Mouse (Mus musculus) layer of hippocampus, postnatal 36 days (tissue): ENCODE measurements around the gene Elovl1. TPM values are rescaled to one million over a fixed set of nuclear protein-coding genes. Genes with fewer than 3 reads are reported as not detected.

Experiments
- DNase-seq, 2 experiments: peaks; one replicate each; pipeline ENCODE4 v3.0.0; 2022
- total RNA-seq, 2 experiments: library from RNA; stranded (reverse); gene quantifications; 2 replicates each; pipeline ENCODE4 v1.2.3; 2021

Elovl1 gene
- total RNA-seq, result 10 to 100 TPM; 26.4 to 28.5 TPM

DNA sequence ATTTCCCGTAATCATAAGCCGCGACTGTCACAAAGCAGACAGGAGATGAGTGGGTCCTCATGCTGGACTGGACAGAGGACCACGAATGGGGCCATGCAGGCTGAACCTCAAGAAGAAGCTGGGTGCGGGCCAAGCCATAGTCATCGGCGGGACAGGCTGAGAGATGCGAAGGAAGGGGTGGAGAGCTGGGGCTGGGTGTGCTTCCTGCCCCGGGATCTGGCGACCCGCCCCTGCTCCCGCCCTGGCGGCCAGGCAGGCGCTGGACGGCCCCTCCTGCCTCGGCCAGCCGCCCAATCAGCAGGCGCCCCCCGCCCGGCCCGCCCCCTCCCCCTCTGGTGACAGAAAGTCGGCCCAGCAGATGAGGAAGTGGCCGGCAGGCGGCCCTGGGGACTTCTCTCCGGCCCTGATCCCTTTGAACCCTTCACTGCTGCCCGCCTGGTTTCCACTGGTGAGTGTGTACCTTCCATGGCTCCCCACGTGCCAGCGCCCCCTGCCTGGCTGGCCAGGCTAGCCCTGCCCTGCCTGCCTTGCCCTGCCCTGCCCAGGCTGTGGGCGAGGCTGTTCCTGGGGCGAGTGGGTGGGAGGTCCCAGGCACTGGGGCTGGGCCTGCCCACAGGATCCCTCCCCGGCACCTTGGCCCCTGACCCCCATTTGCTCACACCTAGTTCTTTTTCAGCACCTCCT is at the start of gene Elovl1:
Elovl1 (plus strand) TSS at position 326 of the 684 bp plus-strand sequence.
- DNase-seq, result peak; percentile 67 to 80

DNA sequence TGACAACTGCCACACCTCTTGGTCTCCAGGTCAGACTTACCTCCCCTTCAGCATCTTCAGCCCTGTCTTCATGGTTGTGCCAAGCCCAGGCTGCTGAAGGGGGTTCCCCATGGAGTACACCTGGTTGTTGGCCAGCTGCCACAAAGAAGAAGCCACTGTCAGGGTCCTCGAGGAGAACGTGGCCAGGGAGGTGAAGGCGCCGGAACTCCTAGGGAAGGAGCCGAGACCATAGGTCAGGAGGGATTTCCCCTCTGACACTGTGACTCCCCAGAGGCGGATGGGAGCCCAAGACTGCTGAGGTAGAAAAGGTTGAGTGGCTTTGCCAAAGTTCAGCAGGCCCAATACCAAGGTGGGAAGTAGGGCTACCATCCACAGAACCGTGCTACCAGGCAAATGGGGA is 44.6 kb upstream of the Elovl1 start:
- DNase-seq, result no peak

GRCm38 (mm10) chr4:118387316-118387715 is 40.6 kb upstream of the Elovl1 start:
- no peak for DNase-seq

DNA sequence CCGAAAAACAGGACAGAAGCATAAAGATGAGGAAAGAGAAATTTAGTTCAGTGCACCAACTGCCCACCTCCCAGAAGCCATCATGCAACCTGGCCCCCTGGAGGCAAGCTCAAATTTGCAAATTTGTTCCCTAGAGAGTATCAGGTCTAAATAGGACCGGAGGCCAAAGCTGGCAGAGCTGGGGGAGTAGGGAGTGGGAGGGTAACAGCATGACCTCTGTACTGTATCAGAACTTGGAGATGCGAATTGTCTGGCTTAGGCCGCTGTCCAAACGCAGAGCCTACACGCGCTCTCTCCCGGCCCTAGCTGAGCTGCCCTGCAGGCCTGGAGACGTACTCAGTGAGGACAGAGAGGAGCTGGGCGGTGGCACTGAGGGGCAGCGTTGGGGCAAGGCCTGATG is 37.7 kb upstream of the Elovl1 start:
- DNase-seq, result no peak

DNA sequence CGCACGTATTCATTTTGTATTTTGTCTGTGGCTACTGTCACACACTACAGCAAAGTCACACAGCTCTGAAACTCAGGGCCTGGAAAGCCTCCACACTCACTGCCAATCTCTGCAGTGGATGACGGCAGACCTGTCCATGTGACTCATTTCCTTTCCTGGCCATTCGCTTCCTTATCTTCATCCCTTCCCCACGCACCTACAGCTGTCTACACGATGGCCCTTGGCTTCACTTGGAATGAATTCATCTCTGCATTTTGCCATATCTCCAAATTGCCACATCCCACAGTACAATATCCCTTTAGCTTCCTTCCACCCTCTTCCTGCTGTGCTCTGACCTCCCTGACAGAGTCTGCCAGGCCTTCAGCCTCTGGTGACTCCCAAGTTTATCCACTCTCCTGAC is 33.4 kb upstream of the Elovl1 start:
- DNase-seq, result no peak

DNA sequence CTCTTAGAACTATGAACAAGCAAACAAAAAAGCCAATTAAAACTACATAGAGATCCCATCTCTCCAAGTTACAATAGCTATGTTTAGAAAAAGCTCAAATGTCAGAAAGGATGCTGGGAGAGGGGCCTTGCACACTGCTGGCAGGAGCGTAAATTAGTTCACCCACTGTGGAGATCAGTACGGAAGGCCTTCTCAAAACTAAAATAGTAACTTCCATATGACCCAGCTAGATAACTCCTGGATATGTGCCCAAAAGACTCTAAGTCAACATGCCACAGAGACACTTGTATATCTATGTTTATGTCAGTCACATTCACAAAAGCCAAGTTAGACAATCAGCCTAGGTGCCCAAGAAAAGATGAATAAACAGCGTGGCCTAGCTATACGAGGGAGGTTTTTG is 32.6 kb upstream of the Elovl1 start:
- no peak for DNase-seq

DNA sequence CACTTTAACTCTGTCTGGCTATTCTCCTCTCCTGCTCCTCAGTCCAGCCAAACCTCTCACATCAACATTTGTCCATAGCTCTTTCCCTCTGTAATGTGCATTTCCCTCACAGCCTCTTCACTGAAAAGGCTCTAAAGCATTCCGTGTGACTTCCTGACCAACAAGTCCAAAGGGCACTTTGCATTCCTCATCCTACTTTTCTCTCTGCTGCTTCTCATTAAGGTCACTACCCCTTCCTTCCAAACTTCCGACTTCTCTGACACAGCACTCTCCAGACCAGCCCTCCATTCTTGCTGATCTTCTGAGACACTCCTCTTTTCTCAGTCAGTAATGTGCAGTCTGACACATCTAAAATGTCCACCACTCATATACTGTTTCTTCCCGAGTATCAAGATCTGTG is 31.5 kb upstream of the Elovl1 start:
- DNase-seq, result no peak

- no peak for DNase-seq
Observed at GRCm38 (mm10) chr4:118398400-118398799, 29.5 kb upstream of the Elovl1 start.

DNA sequence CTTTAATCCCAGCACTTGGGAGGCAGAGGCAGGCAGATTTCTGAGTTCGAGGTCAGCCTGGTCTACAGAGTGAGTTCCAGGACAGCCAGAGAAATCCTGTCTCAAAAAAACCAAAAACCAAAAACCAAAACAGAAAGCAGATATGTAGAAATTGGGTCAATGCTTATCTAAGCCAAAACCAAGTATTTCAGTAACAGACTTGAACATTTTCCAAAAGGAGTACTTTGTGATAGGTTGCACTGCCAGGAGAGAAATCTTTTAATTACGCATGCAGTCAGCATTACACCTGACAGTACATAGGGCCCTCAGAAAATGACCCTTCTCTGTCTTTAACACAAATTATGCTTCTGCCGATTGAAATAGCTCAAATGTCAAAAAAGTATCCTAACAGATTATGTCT is 26.5 kb upstream of the Elovl1 start:
- DNase-seq, result no peak

GRCm38 (mm10) chr4:118401918-118402317 is 26.0 kb upstream of the Elovl1 start:
- DNase-seq, result no peak

DNA sequence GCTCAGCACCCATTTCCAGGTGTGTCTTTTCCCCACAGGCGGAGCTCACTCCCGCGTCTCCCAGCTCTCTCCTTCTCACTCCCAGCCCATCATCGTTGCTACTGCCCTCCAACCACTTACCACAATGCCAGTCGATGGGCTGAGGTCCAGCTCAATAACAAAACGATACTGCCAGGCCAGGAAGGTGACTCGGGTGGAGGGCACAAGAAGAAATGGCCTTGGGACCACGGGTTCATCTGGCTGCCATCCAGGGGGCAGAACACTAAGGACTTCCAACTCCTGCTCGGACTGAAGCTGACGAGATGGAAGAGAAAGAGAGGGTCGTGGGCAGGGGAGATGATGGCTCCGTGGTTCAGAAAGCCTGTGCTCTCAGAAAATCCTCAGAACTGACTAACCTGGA is 25.2 kb upstream of the Elovl1 start:
- DNase-seq, result no peak

DNA sequence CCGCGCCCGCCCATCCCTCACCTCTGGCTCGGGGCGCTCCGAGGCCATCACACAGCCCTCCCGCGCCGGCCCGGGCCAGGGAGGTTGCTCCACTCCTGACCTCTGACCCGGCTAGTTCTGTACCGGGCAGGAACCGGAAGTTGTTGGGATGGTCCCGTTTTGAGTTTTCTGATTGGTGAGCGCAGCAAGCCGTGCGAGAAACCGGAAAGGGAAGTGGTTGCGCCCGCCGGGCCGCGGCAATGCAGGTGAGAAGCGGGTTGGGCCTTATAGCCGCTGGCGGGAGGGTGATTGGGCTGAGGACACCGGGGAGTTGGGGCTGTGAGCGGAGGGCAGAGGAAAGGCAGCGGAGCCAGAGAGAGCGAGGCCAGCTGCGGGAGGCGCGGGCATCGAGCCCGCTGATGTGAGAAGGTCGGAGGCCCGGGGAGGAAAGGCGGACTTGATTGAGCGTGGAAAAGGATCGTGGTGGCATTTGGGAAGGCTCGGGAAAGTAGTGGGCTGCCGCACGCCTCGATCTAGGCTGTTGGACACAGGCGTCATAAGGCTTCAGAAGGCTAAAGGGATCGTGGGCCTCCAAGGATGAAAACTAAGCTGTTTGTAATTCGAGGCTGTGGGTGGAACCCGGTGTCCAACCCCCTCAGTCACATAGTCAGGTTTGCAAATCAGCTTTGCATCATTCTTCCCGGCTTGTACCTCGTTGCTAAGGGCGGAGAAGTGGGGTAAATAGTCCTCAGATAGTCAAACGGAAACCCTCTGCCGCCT is 18.6 kb upstream of the Elovl1 start, which contains the start of the genes Szt2 and Med8:
Szt2 (minus strand) TSS at position 132 of the 759 bp plus-strand sequence.
Med8 (plus strand) TSS at position 196 of the 759 bp plus-strand sequence.
- DNase-seq, result peak; percentile 88 to 89

DNA sequence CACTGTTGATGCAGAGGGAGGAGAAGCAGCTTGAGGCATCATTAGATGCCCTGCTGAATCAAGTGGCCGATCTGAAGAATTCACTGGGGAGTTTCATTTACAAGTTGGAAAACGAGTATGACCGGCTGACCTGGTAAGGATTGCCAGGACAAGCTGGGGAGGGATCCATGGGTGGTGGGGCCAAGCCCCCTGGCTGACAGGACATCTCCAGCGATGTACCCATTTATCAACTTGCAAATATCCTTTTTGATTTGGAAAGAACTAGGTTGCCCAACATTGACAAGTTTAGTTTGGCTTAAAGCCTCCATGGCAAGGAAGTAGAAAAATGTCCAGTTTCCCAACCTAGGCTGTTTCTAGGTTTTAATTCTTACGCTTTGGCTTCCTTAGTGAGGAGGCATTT is 17.0 kb upstream of the Elovl1 start:
- DNase-seq, result no peak

DNA sequence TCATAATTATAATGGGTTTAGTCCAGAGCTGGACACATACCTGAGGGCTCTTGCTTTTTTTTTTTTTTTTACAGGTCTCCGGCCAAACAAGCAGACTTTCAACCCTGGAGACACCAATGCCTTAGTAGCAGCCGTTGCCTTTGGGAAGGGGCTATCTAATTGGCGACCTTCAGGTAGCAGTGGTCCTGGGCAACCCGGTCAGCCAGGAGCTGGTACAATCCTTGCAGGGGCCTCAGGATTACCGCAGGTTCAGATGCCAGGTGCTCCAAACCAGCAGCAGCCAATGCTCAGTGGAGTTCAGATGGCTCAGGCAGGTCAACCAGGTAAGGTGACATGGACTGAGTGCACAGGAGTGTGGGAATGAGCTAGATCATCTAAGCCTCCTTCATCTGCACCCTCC is 14.3 kb upstream of the Elovl1 start:
- DNase-seq, result no peak

DNA sequence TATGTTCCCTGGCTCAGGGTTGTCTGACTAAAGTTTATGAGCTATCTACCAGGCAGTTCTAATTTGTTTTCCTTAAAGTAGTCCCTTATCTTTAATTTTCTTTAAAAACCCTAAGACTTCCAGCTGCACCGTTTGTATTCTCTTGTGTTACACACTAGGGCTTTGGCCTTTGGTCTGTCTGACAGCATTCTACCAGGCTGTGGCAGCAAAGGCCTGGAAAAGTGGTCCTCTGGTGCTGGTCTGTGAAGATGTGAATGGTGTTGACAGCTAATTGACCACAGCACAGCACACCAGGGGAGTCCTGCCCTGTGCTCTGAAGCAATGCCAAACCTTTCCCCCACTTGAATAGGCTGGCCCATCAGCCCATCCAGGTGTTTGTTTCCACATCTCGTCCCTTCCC is 12.1 kb upstream of the Elovl1 start:
- DNase-seq, result peak in 1 of 2 experiments; percentile 18

DNA sequence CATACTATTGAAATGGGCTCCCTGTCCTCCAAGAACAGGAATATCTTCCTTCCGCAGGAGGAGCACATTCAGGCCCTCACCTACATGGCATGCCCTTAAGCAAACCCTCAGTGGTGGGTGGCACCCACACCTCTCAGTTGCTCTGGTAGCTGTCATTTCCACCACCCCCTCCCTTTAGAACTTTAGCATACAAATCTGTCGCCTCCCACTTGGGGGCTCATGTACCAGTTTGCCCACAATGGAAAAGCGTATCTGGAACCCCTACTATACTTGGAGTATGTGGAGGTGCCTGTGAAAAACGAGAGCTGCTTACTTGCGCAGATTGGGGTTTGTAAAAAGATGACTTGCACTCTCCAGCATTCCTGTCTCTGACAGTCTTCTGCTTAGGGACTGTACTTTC is 11.6 kb upstream of the Elovl1 start:
- no peak for DNase-seq

- DNase-seq, result no peak
Observed at GRCm38 (mm10) chr4:118417112-118417797, 10.6 kb upstream of the Elovl1 start.

GRCm38 (mm10) chr4:118421384-118421783 is 6.5 kb upstream of the Elovl1 start:
- no peak for DNase-seq

DNA sequence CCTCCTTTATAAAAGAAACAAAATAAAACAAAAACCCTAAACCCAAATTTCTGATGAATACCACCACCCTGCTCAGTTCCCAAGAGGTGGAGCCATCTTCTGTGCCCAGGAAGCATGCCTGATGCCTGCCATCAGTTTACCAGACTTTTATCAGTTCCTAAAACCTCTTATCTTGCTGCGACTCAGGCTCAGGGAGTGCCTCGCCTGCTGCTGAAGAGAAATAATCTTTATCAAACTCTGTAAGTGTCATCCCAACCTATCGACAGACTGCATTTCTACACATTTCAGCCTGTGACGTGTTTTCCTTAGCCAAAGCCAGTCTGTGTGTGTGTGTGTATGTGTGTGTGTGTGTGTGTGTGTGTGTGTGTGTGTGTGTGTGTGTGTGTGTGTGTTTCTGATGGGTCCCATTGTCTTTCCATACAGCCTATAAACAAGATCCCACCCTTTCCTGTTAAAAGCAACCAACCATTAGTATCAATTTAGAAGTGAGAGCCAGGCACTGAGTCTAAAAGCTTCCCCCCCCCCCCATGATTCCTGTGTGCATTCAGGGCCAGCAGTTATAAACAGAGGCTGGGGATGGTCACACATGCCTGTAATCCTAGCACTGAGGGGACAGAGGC is 3.2 kb upstream of the Elovl1 start:
- no peak for DNase-seq

DNA sequence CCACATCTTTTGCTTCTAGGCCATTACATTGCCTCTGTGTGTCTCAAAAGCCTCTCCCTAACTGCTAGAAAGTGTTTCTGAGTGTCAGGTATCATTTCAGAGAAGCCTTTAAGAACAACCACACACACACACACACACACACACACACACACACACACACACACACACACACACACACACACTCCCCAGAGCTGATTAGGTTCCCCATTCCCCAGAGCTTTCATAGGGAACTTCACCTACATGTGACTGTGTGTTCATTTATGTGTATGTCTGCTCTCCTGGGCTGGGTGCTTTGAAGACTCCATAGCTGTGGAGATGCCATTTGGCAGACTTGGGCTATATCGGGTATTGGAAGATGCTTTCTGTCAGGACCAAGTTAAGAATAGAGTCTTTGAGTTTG is 2.5 kb upstream of the Elovl1 start:
- no peak for DNase-seq

GRCm38 (mm10) chr4:118427415-118427767 is 502 bp upstream of the Elovl1 start:
- DNase-seq, result no peak

- DNase-seq, result no peak
Observed at GRCm38 (mm10) chr4:118428531-118429214, 780 bp downstream of the Elovl1 start.
